Mouse (Mus musculus) C2C12 (cell line): ENCODE results near the gene Kcnk5. TPM values are rescaled to one million over a fixed set of nuclear protein-coding genes. Genes with fewer than 3 reads are reported as not detected.

ENCODE experiments used
- H3K27me3 ChIP-seq: one replicate; pipeline ENCODE4 v1.6.1; 2011; ENCODE audit not compliant: control insufficient read depth, insufficient read depth, insufficient read length
- H3K36me3 ChIP-seq: one replicate; pipeline ENCODE4 v1.6.1; 2011; ENCODE audit not compliant: control insufficient read depth, insufficient read depth
- H3K4me3 ChIP-seq: one replicate; pipeline ENCODE4 v1.5.1; 2011; ENCODE audit warnings: mild to moderate bottlenecking, control low read depth; ENCODE audit not compliant: poor library complexity, insufficient read depth, severe bottlenecking
- H3K79me2 ChIP-seq: one replicate; pipeline ENCODE4 v1.6.1; 2011; ENCODE audit not compliant: control insufficient read depth, insufficient read depth
- H3K79me3 ChIP-seq: one replicate; pipeline ENCODE4 v1.6.1; 2011; ENCODE audit warnings: low read depth, control low read depth
- H3ac ChIP-seq: one replicate; pipeline ENCODE3; 2011; ENCODE audit warnings: low read depth; ENCODE audit not compliant: control insufficient read depth, insufficient read length
- CEBPB ChIP-seq: IDR thresholded peaks from one replicate; pipeline ENCODE4 v1.6.1; 2011; ENCODE audit warnings: low read depth, mild to moderate bottlenecking, control low read depth, moderate library complexity
- CTCF ChIP-seq: IDR thresholded peaks from one replicate; pipeline ENCODE4 v1.5.1; 2011; ENCODE audit not compliant: control insufficient read depth, insufficient read depth, insufficient read length
- FOSL1 ChIP-seq: IDR thresholded peaks from one replicate; pipeline ENCODE4 v1.8.0; 2011; ENCODE audit warnings: mild to moderate bottlenecking, low read length; ENCODE audit not compliant: poor library complexity, insufficient read depth, severe bottlenecking
- MAX ChIP-seq: IDR thresholded peaks from one replicate; pipeline ENCODE4 v1.6.1; 2011; ENCODE audit warnings: mild to moderate bottlenecking, control low read depth
- MYOD1 ChIP-seq: IDR thresholded peaks from one replicate; pipeline ENCODE4 v1.6.1; 2011; ENCODE audit warnings: low read depth; ENCODE audit not compliant: control insufficient read depth, insufficient read length
- MYOG ChIP-seq: IDR thresholded peaks from one replicate; pipeline ENCODE4 v1.6.1; 2011; ENCODE audit not compliant: control insufficient read depth, insufficient read length; ENCODE audit errors: extremely low read depth
- USF1 ChIP-seq: IDR thresholded peaks from one replicate; pipeline ENCODE4 v1.6.1; 2011; ENCODE audit warnings: low read depth, mild to moderate bottlenecking, control low read depth, moderate library complexity
- polyA plus RNA-seq: library from polyadenylated mRNA; unstranded; fragments of >200 nt; fragmentation: generic; extraction: Trizol; gene quantifications from one replicate; pipeline ENCODE4 v1.2.1, GENCODE M21; 2012; ENCODE audit warnings: missing spikeins

The Kcnk5 gene
- polyA plus RNA-seq, 1 experiment: 10.1 TPM

GRCm38 (mm10) chr14:20120868-20121267 is 60.7 kb downstream of the Kcnk5 start:
- Histone ChIP-seq H3K4me3 (no peak overlapping the region), H3K36me3 (no peaks in the 10 kb centered on the region), H3K79me2 (no peaks in the 10 kb centered on the region), H3ac (no peak overlapping the region), H3K27me3 (no peaks in the 10 kb centered on the region), H3K79me3 (no peaks in the 10 kb centered on the region)
- TF ChIP-seq FOSL1 (no peak), USF1 (no peak), MYOD1 (peak; percentile 54)

DNA sequence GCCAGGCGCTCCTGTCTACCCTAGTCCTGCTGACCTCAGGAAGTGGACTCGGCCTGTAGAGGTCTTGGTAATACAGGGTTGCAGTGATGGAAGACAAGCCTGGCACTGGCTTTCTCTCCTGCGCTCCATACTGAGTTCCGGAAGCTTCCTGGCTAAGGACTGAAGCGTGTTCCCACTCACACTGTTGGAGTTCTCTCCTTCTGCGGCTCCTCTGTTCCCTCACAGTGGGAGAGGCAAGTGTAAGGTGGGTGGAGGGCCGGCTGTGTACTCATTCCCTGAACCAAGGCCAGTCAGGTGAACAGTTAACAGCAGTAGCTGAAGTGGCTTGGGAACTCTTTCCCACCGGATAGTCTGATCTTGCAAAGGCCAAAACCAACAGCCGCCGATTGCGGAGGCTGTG is 61.6 kb downstream of the Kcnk5 start:
- H3K79me2 ChIP-seq: no peaks in the 10 kb centered on the region
- TF ChIP-seq MAX (no peak), CTCF (no peak), FOSL1 (no peak), USF1 (no peak), MYOD1 (no peak), CEBPB (no peak), MYOG (no peak)

DNA sequence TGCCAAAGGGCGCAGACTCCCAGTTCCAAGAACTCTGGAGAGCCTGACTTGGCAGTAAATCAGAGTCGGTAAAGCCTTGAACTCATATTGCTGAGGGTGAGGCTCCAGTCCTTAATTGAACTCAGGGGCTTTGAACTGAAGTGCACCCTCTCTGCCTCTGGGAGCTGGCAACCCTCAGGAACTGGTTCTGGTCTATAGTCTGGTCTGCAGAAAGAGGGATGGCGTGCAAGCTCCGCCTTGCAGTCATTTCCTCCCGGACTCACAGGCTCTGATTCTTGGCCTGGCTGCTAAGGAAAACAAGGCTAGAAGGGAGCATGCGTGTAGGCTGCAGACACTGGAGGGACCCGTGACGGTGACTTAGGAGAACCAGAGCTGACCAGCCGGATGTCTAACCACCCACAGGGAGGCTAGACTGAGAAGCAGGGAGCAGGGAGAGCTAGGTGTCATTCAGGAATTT is 65.4 kb downstream of the Kcnk5 start:
- no peak overlapping the region for H3ac ChIP-seq
- H3K79me2 ChIP-seq: no peaks in the 10 kb centered on the region
- no peaks in the 10 kb centered on the region for H3K27me3 ChIP-seq
- H3K4me3 ChIP-seq: no peak overlapping the region
- TF ChIP-seq MYOG: no peak
- no peaks in the 10 kb centered on the region for H3K36me3 ChIP-seq
- no peaks in the 10 kb centered on the region for H3K79me3 ChIP-seq

More for the DNA sequence above, 61.6 kb downstream of the Kcnk5 start:
- no peak overlapping the region for H3K4me3 ChIP-seq
- H3K79me3 ChIP-seq: no peaks in the 10 kb centered on the region
- H3ac ChIP-seq: no peak overlapping the region
- no peaks in the 10 kb centered on the region for H3K27me3 ChIP-seq
- H3K36me3 ChIP-seq: no peaks in the 10 kb centered on the region

DNA sequence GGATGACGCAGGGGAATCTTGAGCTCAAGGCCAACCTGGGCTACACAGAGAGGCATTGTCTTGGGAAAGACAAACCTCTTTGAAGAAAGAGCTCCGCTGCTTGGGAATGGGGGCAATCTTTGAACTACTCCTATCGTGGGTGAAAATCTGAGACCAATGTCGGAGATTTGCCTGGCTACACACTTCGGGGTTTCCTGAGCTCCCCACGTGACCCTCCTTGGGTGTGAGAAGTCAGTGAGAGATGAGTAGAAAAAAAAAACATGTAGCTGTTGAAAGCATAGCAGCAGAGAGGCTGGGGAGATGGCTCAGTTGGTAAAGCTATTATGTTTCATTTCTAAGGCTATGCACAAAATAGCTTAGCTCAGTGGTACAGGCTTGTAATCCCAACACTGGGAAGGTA is 66.7 kb downstream of the Kcnk5 start:
- Histone ChIP-seq H3K27me3 (no peaks in the 10 kb centered on the region), H3K4me3 (no peak overlapping the region), H3K79me2 (no peaks in the 10 kb centered on the region), H3K79me3 (no peaks in the 10 kb centered on the region), H3ac (no peak overlapping the region), H3K36me3 (no peaks in the 10 kb centered on the region)
- TF ChIP-seq FOSL1 (no peak), MYOD1 (no peak), MYOG (no peak), USF1 (no peak), CTCF (no peak), CEBPB (no peak), MAX (no peak)

DNA sequence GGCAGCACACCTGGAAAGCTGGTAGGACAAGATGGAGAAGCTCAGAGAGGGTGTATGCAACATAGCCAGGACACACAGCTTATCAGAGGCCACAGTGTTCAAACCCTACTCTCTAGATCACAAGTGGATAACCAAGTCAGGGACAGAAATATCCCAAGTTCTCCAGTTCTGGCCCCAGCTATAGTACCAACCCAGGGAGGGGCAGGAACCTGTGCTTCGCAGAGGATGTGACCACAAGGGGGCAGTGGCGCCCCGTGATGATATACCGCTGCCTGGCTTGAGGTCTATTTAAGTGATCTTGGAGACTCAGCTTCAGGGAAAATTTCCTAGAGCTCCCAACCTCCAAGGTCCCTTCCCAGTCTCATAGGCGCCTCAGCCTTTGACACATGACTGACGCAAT is 67.6 kb downstream of the Kcnk5 start:
- Histone ChIP-seq H3K4me3 (no peak overlapping the region), H3K79me2 (no peaks in the 10 kb centered on the region), H3ac (no peak overlapping the region)

DNA sequence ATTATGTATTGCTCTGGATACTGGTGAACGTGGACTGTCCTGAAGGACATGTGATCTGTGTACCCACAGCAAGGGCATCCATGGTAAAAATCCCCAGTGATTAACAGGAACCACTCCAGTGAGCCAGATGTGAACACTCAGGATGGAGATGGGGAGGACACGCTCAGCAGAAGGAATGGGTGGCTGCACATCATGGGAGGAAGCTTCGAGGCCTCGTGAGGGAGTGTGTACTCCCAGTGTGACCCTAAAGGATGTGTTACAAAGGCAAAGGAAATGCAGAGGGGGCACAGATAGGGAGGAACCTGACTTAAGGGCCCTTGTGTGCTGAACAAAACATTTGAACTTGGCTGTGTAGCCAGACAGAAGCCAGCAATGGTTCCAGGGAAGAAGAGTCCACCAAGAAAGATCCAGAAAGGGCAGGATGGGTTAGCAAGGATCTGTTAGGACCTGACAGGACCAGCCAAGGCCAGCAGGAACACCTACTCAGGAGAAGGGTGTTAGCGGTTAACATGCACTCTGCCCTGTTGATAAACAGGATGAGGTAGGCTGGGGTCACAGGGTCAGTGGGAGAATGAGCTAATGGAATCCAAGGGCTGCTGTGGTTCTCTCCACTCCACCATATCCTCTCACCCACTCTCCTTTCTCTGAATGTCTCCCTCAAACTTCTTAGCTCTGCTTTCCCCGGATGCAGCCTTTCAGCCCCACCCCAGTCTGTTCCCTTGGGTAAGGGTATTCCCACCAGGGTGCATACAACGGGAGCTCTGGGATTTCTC is 68.2 kb downstream of the Kcnk5 start:
- Histone ChIP-seq H3K36me3 (no peaks in the 10 kb centered on the region), H3ac (no peak overlapping the region), H3K4me3 (no peak overlapping the region), H3K79me3 (no peaks in the 10 kb centered on the region), H3K79me2 (no peaks in the 10 kb centered on the region), H3K27me3 (no peaks in the 10 kb centered on the region)
- TF ChIP-seq MYOG (no peak), MAX (no peak), CTCF (no peak), USF1 (no peak), FOSL1 (no peak)

More for the DNA sequence above, 67.6 kb downstream of the Kcnk5 start:
- no peaks in the 10 kb centered on the region for H3K36me3 ChIP-seq
- no peaks in the 10 kb centered on the region for H3K27me3 ChIP-seq
- no peaks in the 10 kb centered on the region for H3K79me3 ChIP-seq
- TF ChIP-seq MYOD1 (no peak), CTCF (peak; percentile 90)
